Mouse (Mus musculus) erythroblast, embryonic 14.5 days (primary cell): ENCODE data around the gene Tcea3. TPM values are rescaled to one million over a fixed set of nuclear protein-coding genes. Genes with fewer than 3 reads are reported as not detected.
A peak's percentile ranks its signal among the peaks of the same experiment; 100 is the strongest.

Source experiments
- H3K27me3 ChIP-seq: 2 replicates; pipeline ENCODE4 v1.6.1; 2012; ENCODE audit warnings: inconsistent platforms; ENCODE audit not compliant: control insufficient read depth
- H3K36me3 ChIP-seq: 2 replicates; pipeline ENCODE4 v1.6.1; 2012; ENCODE audit warnings: mild to moderate bottlenecking, inconsistent platforms; ENCODE audit not compliant: control insufficient read depth
- H3K4me1 ChIP-seq: 2 replicates; pipeline ENCODE4 v1.6.1; 2012; ENCODE audit warnings: inconsistent platforms; ENCODE audit not compliant: control insufficient read depth
- H3K4me3 ChIP-seq: replicated peaks from 2 replicates; pipeline ENCODE3; 2012; ENCODE audit warnings: moderate library complexity, mild to moderate bottlenecking, inconsistent platforms
- H3K9me3 ChIP-seq: 2 replicates; pipeline ENCODE4 v1.6.1; 2012; ENCODE audit warnings: low read length, inconsistent platforms, mixed read lengths; ENCODE audit not compliant: control insufficient read depth
- GATA1 ChIP-seq: IDR thresholded peaks from 2 replicates; pipeline ENCODE4 v1.6.1; 2012; ENCODE audit warnings: low read length, inconsistent platforms, mixed read lengths
- TAL1 ChIP-seq: IDR thresholded peaks from 3 replicates; pipeline ENCODE4 v1.6.1; 2012; ENCODE audit warnings: low read length, inconsistent platforms, mixed read lengths
- polyA plus RNA-seq: library from polyadenylated mRNA; stranded (reverse); fragments of >175 nt; gene quantifications from 2 replicates; pipeline ENCODE4 v1.2.3, GENCODE M21; 2012

The Tcea3 gene
- polyA plus RNA-seq, 1 experiment, result not detected

- no peaks in the 10 kb centered on the region for H3K9me3 ChIP-seq
- TF ChIP-seq GATA1, result no peak
- TF ChIP-seq TAL1, result no peak
- no peaks in the 10 kb centered on the region; the same call in 1 of the 2 replicates for H3K36me3 ChIP-seq
- H3K4me1 ChIP-seq, result no peaks in the 10 kb centered on the region
- H3K4me3 ChIP-seq, result no peak overlapping the region
- H3K27me3 ChIP-seq, result peaks cover 83% of the 10 kb centered on the region
Observed at GRCm38 (mm10) chr4:136245681-136246080, 1.8 kb upstream of the Tcea3 start.

DNA sequence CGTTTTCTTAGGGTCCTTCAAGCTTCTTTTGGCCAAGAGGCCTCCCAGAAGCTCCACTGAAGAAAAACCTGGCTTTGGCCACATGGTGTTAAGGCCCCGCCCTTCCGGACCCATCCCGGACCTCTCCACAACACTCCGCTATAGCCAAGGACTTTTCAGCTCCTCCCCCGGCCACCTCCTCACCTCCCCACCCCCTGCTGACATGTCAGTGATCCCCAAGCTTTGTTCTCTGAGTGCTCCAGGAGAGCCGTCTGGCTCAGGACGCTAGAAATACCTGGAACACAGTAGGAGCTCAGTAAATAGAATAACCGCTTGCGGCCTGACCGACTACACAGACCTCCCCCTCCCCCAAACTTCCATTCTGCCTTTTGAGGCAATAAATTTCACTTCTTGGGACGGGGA, 960 bp upstream of the Tcea3 start:
- no peaks in the 10 kb centered on the region; the same call in 1 of the 2 replicates for H3K36me3 ChIP-seq
- H3K27me3 ChIP-seq, result peaks cover 80% of the 10 kb centered on the region
- no peaks in the 10 kb centered on the region for H3K4me1 ChIP-seq
- no peaks in the 10 kb centered on the region for H3K9me3 ChIP-seq
- no peak overlapping the region for H3K4me3 ChIP-seq
- TF ChIP-seq GATA1 (no peak), TAL1 (no peak)

DNA sequence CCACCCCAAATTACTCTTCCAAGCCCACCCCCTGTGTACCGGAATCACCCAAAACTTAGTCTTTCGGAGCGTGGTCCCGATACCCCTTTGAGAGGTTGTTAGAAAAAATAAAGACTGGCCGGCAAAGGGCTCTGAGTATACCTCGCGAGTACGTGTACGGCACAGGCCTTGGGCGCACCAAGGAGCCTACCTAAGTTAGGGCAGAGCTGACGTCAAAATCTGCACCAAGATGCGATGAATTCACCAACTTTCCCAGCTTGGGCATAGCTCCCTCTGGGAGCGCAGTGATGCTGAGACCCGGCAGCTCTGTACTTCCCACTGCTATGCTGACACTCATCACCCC, 172 bp upstream of the Tcea3 start:
- H3K27me3 ChIP-seq, result peaks cover 84% of the 10 kb centered on the region
- no peaks in the 10 kb centered on the region for H3K4me1 ChIP-seq
- no peaks in the 10 kb centered on the region for H3K9me3 ChIP-seq
- H3K4me3 ChIP-seq, result no peak overlapping the region
- TF ChIP-seq TAL1 (no peak), GATA1 (no peak)
- H3K36me3 ChIP-seq, result no peaks in the 10 kb centered on the region; the same call in 1 of the 2 replicates

- TF ChIP-seq GATA1, result no peak
- no peak for TF ChIP-seq TAL1
- H3K9me3 ChIP-seq, result no peaks in the 10 kb centered on the region
- peak overlapping the region; percentile 50 for H3K4me3 ChIP-seq
- H3K27me3 ChIP-seq, result peaks cover 78% of the 10 kb centered on the region
- H3K4me1 ChIP-seq, result no peaks in the 10 kb centered on the region
- H3K36me3 ChIP-seq, result no peaks in the 10 kb centered on the region; the same call in 1 of the 2 replicates
Observed at GRCm38 (mm10) chr4:136248464-136249331, 1.2 kb downstream of the Tcea3 start.

GRCm38 (mm10) chr4:136249332-136249647, 1.8 kb downstream of the Tcea3 start:
- Histone ChIP-seq H3K36me3 (no peaks in the 10 kb centered on the region), H3K4me3 (no peak overlapping the region), H3K4me1 (no peaks in the 10 kb centered on the region), H3K9me3 (no peaks in the 10 kb centered on the region), H3K27me3 (peaks cover 72% of the 10 kb centered on the region)
- TF ChIP-seq TAL1, result no peak
- no peak for TF ChIP-seq GATA1

GRCm38 (mm10) chr4:136249780-136250179, 2.3 kb downstream of the Tcea3 start:
- H3K36me3 ChIP-seq, result no peaks in the 10 kb centered on the region
- TF ChIP-seq TAL1, result no peak
- TF ChIP-seq GATA1, result no peak
- H3K4me3 ChIP-seq, result no peak overlapping the region
- H3K9me3 ChIP-seq, result no peaks in the 10 kb centered on the region
- peaks cover 67% of the 10 kb centered on the region for H3K27me3 ChIP-seq
- no peaks in the 10 kb centered on the region for H3K4me1 ChIP-seq

DNA sequence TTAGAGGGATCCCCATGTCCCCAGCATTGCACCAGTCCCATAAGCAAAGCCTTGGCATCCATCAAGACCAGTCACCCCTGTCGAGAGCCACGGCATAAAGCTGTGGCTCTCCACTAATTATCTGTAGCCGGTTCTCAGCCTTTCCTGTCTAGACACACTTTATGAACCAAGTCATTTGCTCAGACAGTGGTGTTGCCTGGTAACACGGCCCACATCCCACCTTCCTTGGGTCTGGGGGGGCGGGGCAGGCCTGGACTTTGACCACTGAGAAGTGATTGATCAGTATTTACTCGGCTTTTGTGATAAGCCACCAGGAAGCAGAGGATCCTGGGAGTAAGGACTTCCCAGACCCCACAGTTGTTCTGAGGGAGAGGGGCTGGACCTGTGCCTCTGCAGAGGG, 8.4 kb downstream of the Tcea3 start:
- H3K27me3 ChIP-seq, result peaks cover 21% of the 10 kb centered on the region
- H3K4me3 ChIP-seq, result no peak overlapping the region
- TF ChIP-seq GATA1, result no peak
- no peak for TF ChIP-seq TAL1
- no peaks in the 10 kb centered on the region; the same call in 1 of the 2 replicates for H3K36me3 ChIP-seq
- H3K9me3 ChIP-seq, result no peaks in the 10 kb centered on the region
- peaks cover 4% of the 10 kb centered on the region for H3K4me1 ChIP-seq

DNA sequence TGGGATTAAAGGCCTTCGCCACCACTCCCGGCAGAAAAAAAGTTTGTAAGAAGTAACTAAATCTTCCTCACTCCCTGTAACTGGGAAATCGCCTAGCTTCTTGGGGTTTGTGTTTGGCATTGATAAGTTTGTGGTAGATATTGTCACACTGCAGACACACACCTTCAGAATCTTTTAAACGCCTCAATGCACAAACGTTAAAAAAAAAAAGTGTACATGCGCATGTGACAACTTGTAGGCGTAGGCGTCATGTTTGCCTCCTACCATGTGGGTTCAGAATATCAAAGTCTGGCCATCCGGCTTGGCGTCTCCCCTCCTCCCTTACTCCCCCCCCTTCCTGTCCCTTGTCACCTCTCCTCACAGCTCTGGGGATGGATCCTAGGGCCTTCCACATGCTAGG, 9.2 kb downstream of the Tcea3 start:
- TF ChIP-seq TAL1 (no peak), GATA1 (no peak)
- no peaks in the 10 kb centered on the region; the same call in 1 of the 2 replicates for H3K36me3 ChIP-seq
- no peak overlapping the region for H3K4me3 ChIP-seq
- H3K27me3 ChIP-seq, result peaks cover 17% of the 10 kb centered on the region
- H3K9me3 ChIP-seq, result no peaks in the 10 kb centered on the region
- peaks cover 4% of the 10 kb centered on the region for H3K4me1 ChIP-seq

- Histone ChIP-seq H3K27me3 (peaks cover 14% of the 10 kb centered on the region), H3K4me3 (no peak overlapping the region), H3K36me3 (no peaks in the 10 kb centered on the region; the same call in 1 of the 2 replicates), H3K9me3 (no peaks in the 10 kb centered on the region), H3K4me1 (peaks cover 4% of the 10 kb centered on the region)
- TF ChIP-seq TAL1 (no peak), GATA1 (no peak)
Observed at GRCm38 (mm10) chr4:136259916-136260315, 12.4 kb downstream of the Tcea3 start.
